Mouse (Mus musculus): ENCODE measurements at regions not wholly inside any gene's neighbourhood (a gene's known extent, or its start where the extent isn't known, plus 50 kb on each side); places are given as distances from the start of the nearest gene placed in this dataset.

- no peak overlapping the region for H3K9ac ChIP-seq (ENCODE audit: low read depth, low read length)
- H3K9me3 ChIP-seq (ENCODE audit: control insufficient read depth, low read length) = no peaks in the 10 kb centered on the region
- H3K4me1 ChIP-seq (replicated peaks; ENCODE audit: control insufficient read depth, insufficient read depth, low read length) = peaks cover 2% of the 10 kb centered on the region; the same call in 1 of the 2 replicates
- H3K4me3 ChIP-seq (ENCODE audit: low read depth, low read length) = no peak overlapping the region
- WGBS = 33% methylated on average over 6 of the region's 6 CpGs
- H3K4me2 ChIP-seq (replicated peaks; ENCODE audit: low read depth, low read length) = no peak overlapping the region; the same call in 1 of the 2 replicates
- ATAC-seq (ENCODE audit: low FRiP score) (no peak), DNase-seq (ENCODE audit: low spot score) (no peak)
- H3K36me3 ChIP-seq (ENCODE audit: control insufficient read depth, insufficient read depth, low read length) = no peaks in the 10 kb centered on the region
- H3K27ac ChIP-seq (ENCODE audit: low read depth, low read length) = no peak overlapping the region
- H3K27me3 ChIP-seq (ENCODE audit: control insufficient read depth, insufficient read depth, low read length) = no peaks in the 10 kb centered on the region; the same call in 1 of the 2 replicates
Observed at GRCm38 (mm10) chr7:115217712-115218111, 474.2 kb downstream of the Insc start.

- H3K9ac ChIP-seq (ENCODE audit: low read depth, low read length) = 0 out of 2 replicates have a peak overlapping the region, but pooled peaks have one; percentile 24
- no peaks in the 10 kb centered on the region; the same call in 1 of the 2 replicates for H3K27me3 ChIP-seq (ENCODE audit: control insufficient read depth, insufficient read depth, low read length)
- 39% methylated on average over 13 of the region's 13 CpGs for WGBS
- H3K36me3 ChIP-seq (ENCODE audit: control insufficient read depth, insufficient read depth, low read length) = no peaks in the 10 kb centered on the region
- ATAC-seq (ENCODE audit: low FRiP score) = no peak; the same call in 1 of the 2 replicates
- H3K27ac ChIP-seq (ENCODE audit: low read depth, low read length) = no peak overlapping the region
- H3K9me3 ChIP-seq (ENCODE audit: control insufficient read depth, low read length) = no peaks in the 10 kb centered on the region
- peak; percentile 35 for DNase-seq (ENCODE audit: low spot score)
- H3K4me2 ChIP-seq (replicated peaks; ENCODE audit: low read depth, low read length) = no peak overlapping the region; the same call in 1 of the 2 replicates
- peaks cover 2% of the 10 kb centered on the region; the same call in 1 of the 2 replicates for H3K4me1 ChIP-seq (replicated peaks; ENCODE audit: control insufficient read depth, insufficient read depth, low read length)
- H3K4me3 ChIP-seq (ENCODE audit: low read depth, low read length) = no peak overlapping the region
Observed at GRCm38 (mm10) chr7:115218596-115219180, 475.2 kb downstream of the Insc start.

- Histone ChIP-seq H3K9me3 (ENCODE audit: control insufficient read depth, low read length) (no peaks in the 10 kb centered on the region), H3K36me3 (ENCODE audit: control insufficient read depth, insufficient read depth, low read length) (no peaks in the 10 kb centered on the region), H3K27me3 (ENCODE audit: control insufficient read depth, insufficient read depth, low read length) (no peaks in the 10 kb centered on the region), H3K4me3 (ENCODE audit: low read depth, low read length) (no peak overlapping the region), H3K4me1 (replicated peaks; ENCODE audit: control insufficient read depth, insufficient read depth, low read length) (peaks cover 2% of the 10 kb centered on the region; the same call in 1 of the 2 replicates), H3K4me2 (replicated peaks; ENCODE audit: low read depth, low read length) (no peak overlapping the region), H3K9ac (ENCODE audit: low read depth, low read length) (no peak overlapping the region), H3K27ac (ENCODE audit: low read depth, low read length) (no peak overlapping the region)
- no peak for ATAC-seq (ENCODE audit: low FRiP score)
- DNase-seq (ENCODE audit: low spot score) = no peak
- 64% methylated on average over 4 of the region's 7 CpGs for WGBS
Observed at GRCm38 (mm10) chr7:115222642-115223041, 479.1 kb downstream of the Insc start.

GRCm38 (mm10) chr7:115230525-115230924, 487.0 kb downstream of the Insc start:
- Histone ChIP-seq H3K27ac (ENCODE audit: low read depth, low read length) (no peak overlapping the region), H3K36me3 (ENCODE audit: control insufficient read depth, insufficient read depth, low read length) (no peaks in the 10 kb centered on the region), H3K27me3 (ENCODE audit: control insufficient read depth, insufficient read depth, low read length) (no peaks in the 10 kb centered on the region), H3K9ac (ENCODE audit: low read depth, low read length) (no peak overlapping the region), H3K4me2 (replicated peaks; ENCODE audit: low read depth, low read length) (no peak overlapping the region), H3K4me3 (ENCODE audit: low read depth, low read length) (no peak overlapping the region), H3K4me1 (replicated peaks; ENCODE audit: control insufficient read depth, insufficient read depth, low read length) (0 out of 2 replicates have a peak, but pooled peaks cover 2% of the 10 kb centered on the region), H3K9me3 (ENCODE audit: control insufficient read depth, low read length) (no peaks in the 10 kb centered on the region)
- ATAC-seq (ENCODE audit: low FRiP score) = no peak
- 77% methylated on average over 6 of the region's 6 CpGs for WGBS
- DNase-seq (ENCODE audit: low spot score) = no peak

GRCm38 (mm10) chr7:115233850-115234436, 490.4 kb downstream of the Insc start:
- no peaks in the 10 kb centered on the region for H3K36me3 ChIP-seq (ENCODE audit: control insufficient read depth, insufficient read depth, low read length)
- 0 out of 2 replicates have a peak, but pooled peaks cover 2% of the 10 kb centered on the region for H3K4me1 ChIP-seq (replicated peaks; ENCODE audit: control insufficient read depth, insufficient read depth, low read length)
- 23% methylated on average over 10 of the region's 10 CpGs for WGBS
- H3K4me2 ChIP-seq (replicated peaks; ENCODE audit: low read depth, low read length) = no peak overlapping the region
- no peak overlapping the region for H3K9ac ChIP-seq (ENCODE audit: low read depth, low read length)
- no peaks in the 10 kb centered on the region for H3K9me3 ChIP-seq (ENCODE audit: control insufficient read depth, low read length)
- no peaks in the 10 kb centered on the region for H3K27me3 ChIP-seq (ENCODE audit: control insufficient read depth, insufficient read depth, low read length)
- H3K4me3 ChIP-seq (ENCODE audit: low read depth, low read length) = no peak overlapping the region
- 0 out of 2 replicates have a peak overlapping the region, but pooled peaks have one; percentile 10 for H3K27ac ChIP-seq (ENCODE audit: low read depth, low read length)
- ATAC-seq (ENCODE audit: low FRiP score) (peak; percentile 70), DNase-seq (ENCODE audit: low spot score) (peak; percentile 47)

- WGBS = 97% methylated on average over 1 of the region's 1 CpGs
- ATAC-seq (ENCODE audit: low FRiP score) (no peak), DNase-seq (ENCODE audit: low spot score) (no peak)
Observed at GRCm38 (mm10) chr7:115237131-115237530, 493.6 kb downstream of the Insc start.

GRCm38 (mm10) chr7:115251591-115252369, 508.3 kb downstream of the Insc start:
- no peak overlapping the region for H3K27ac ChIP-seq (ENCODE audit: low read depth, low read length)

More at GRCm38 (mm10) chr7:115237131-115237530, 493.6 kb downstream of the Insc start:
- no peak overlapping the region for H3K4me2 ChIP-seq (replicated peaks; ENCODE audit: low read depth, low read length)
- no peak overlapping the region for H3K9ac ChIP-seq (ENCODE audit: low read depth, low read length)
- H3K27me3 ChIP-seq (ENCODE audit: control insufficient read depth, insufficient read depth, low read length) = no peaks in the 10 kb centered on the region
- H3K27ac ChIP-seq (ENCODE audit: low read depth, low read length) = no peak overlapping the region
- no peaks in the 10 kb centered on the region for H3K9me3 ChIP-seq (ENCODE audit: control insufficient read depth, low read length)
- no peak overlapping the region for H3K4me3 ChIP-seq (ENCODE audit: low read depth, low read length)
- 0 out of 2 replicates have a peak, but pooled peaks cover 2% of the 10 kb centered on the region for H3K4me1 ChIP-seq (replicated peaks; ENCODE audit: control insufficient read depth, insufficient read depth, low read length)
- H3K36me3 ChIP-seq (ENCODE audit: control insufficient read depth, insufficient read depth, low read length) = no peaks in the 10 kb centered on the region

GRCm38 (mm10) chr7:115252370-115252750, 508.9 kb downstream of the Insc start:
- Histone ChIP-seq H3K27ac (ENCODE audit: low read depth, low read length) (no peak overlapping the region), H3K4me2 (replicated peaks; ENCODE audit: low read depth, low read length) (no peak overlapping the region), H3K36me3 (ENCODE audit: control insufficient read depth, insufficient read depth, low read length) (no peaks in the 10 kb centered on the region), H3K4me1 (replicated peaks; ENCODE audit: control insufficient read depth, insufficient read depth, low read length) (no peaks in the 10 kb centered on the region), H3K4me3 (ENCODE audit: low read depth, low read length) (no peak overlapping the region), H3K27me3 (ENCODE audit: control insufficient read depth, insufficient read depth, low read length) (no peaks in the 10 kb centered on the region), H3K9ac (ENCODE audit: low read depth, low read length) (no peak overlapping the region), H3K9me3 (ENCODE audit: control insufficient read depth, low read length) (no peaks in the 10 kb centered on the region)
- ATAC-seq (ENCODE audit: low FRiP score) = no peak
- DNase-seq (ENCODE audit: low spot score) = no peak
- 57% methylated on average over 2 of the region's 2 CpGs for WGBS

More at GRCm38 (mm10) chr7:115251591-115252369, 508.3 kb downstream of the Insc start:
- no peak overlapping the region for H3K9ac ChIP-seq (ENCODE audit: low read depth, low read length)
- ATAC-seq (ENCODE audit: low FRiP score) (no peak), DNase-seq (ENCODE audit: low spot score) (no peak)
- H3K4me2 ChIP-seq (replicated peaks; ENCODE audit: low read depth, low read length) = no peak overlapping the region
- H3K4me1 ChIP-seq (replicated peaks; ENCODE audit: control insufficient read depth, insufficient read depth, low read length) = no peaks in the 10 kb centered on the region
- WGBS = 91% methylated on average over 2 of the region's 2 CpGs
- H3K9me3 ChIP-seq (ENCODE audit: control insufficient read depth, low read length) = no peaks in the 10 kb centered on the region
- no peaks in the 10 kb centered on the region for H3K27me3 ChIP-seq (ENCODE audit: control insufficient read depth, insufficient read depth, low read length)
- H3K4me3 ChIP-seq (ENCODE audit: low read depth, low read length) = no peak overlapping the region
- H3K36me3 ChIP-seq (ENCODE audit: control insufficient read depth, insufficient read depth, low read length) = no peaks in the 10 kb centered on the region
